Mouse (Mus musculus) T-cell, adult 2 months (primary cell): ENCODE results near the gene Sec14l1.

Experiments
- DNase-seq: peaks from one replicate; pipeline ENCODE4 v3.0.0; 2022; ENCODE audit warnings: low spot score

Sec14l1 gene

GRCm38 (mm10) chr11:117182808-117183207 is 67.8 kb downstream of the Sec14l1 start:
- DNase-seq, result no peak

GRCm38 (mm10) chr11:117183299-117183698 is 68.3 kb downstream of the Sec14l1 start:
- no peak for DNase-seq

- no peak for DNase-seq
These were observed 68.9 kb downstream of the Sec14l1 start for GRCm38 (mm10) chr11:117183841-117184240.

GRCm38 (mm10) chr11:117185076-117185933 is 70.3 kb downstream of the Sec14l1 start:
- DNase-seq, result no peak

- no peak for DNase-seq
These were observed 76.6 kb downstream of the Sec14l1 start for GRCm38 (mm10) chr11:117191524-117191923.

- DNase-seq, result no peak
These were observed 79.5 kb downstream of the Sec14l1 start for GRCm38 (mm10) chr11:117194475-117194937.

- no peak for DNase-seq
These were observed 80.6 kb downstream of the Sec14l1 start for GRCm38 (mm10) chr11:117195616-117196015.

- DNase-seq, result no peak
These were observed 81.7 kb downstream of the Sec14l1 start for GRCm38 (mm10) chr11:117196681-117197080.

- no peak for DNase-seq
These were observed 83.2 kb downstream of the Sec14l1 start for GRCm38 (mm10) chr11:117198122-117198521.

- peak; percentile 20 for DNase-seq
These were observed 84.6 kb downstream of the Sec14l1 start, which contains the start of gene Sept9 for GRCm38 (mm10) chr11:117199282-117200175. Sept9 (plus strand) TSS chr11:117199661.

GRCm38 (mm10) chr11:117201846-117202245 is 86.9 kb downstream of the Sec14l1 start:
- DNase-seq, result no peak

- DNase-seq, result no peak
These were observed 89.6 kb downstream of the Sec14l1 start for GRCm38 (mm10) chr11:117204606-117205005.

GRCm38 (mm10) chr11:117205042-117205441 is 90.1 kb downstream of the Sec14l1 start:
- no peak for DNase-seq

GRCm38 (mm10) chr11:117205447-117205846 is 90.5 kb downstream of the Sec14l1 start:
- DNase-seq, result no peak

GRCm38 (mm10) chr11:117207436-117207835 is 92.5 kb downstream of the Sec14l1 start:
- DNase-seq, result no peak

GRCm38 (mm10) chr11:117208151-117208673 is 93.2 kb downstream of the Sec14l1 start:
- no peak for DNase-seq
